Mouse (Mus musculus) midbrain, embryonic 14.5 days (tissue): Measurements from ENCODE around the gene Ntsr1. TPM values are rescaled to one million over a fixed set of nuclear protein-coding genes. Genes with fewer than 3 reads are reported as not detected.

Source experiments
- ATAC-seq: fragments of 200-750 bp; cut with Nextera tagmentation; 2 replicates; pipeline ENCODE4 v1.8.0; 2017; ENCODE audit warnings: moderate number of reproducible peaks, moderate library complexity; ENCODE audit not compliant: low FRiP score, low TSS enrichment
- DNase-seq: peaks from one replicate; pipeline ENCODE4 v3.0.0-alpha.2; 2015
- H3K27ac ChIP-seq: fragments of 300-500 bp; sonication (generic); replicated peaks from 2 replicates; pipeline ENCODE4 v1.5.1; 2014; ENCODE audit warnings: mild to moderate bottlenecking, low read depth, low read length, moderate library complexity
- H3K27me3 ChIP-seq: fragments of 300-500 bp; sonication (generic); 2 replicates; pipeline ENCODE4 v1.6.1; 2014; ENCODE audit warnings: low read length, control low read depth, mixed read lengths; ENCODE audit not compliant: control insufficient read depth, insufficient read depth
- H3K36me3 ChIP-seq: fragments of 300-500 bp; sonication (generic); 2 replicates; pipeline ENCODE4 v1.6.1; 2014; ENCODE audit warnings: low read length, control low read depth; ENCODE audit not compliant: control insufficient read depth, insufficient read depth
- H3K4me1 ChIP-seq: fragments of 300-500 bp; sonication (generic); 2 replicates; pipeline ENCODE4 v1.6.1; 2014; ENCODE audit warnings: mild to moderate bottlenecking, antibody characterized with exemption, low read length, control low read depth; ENCODE audit not compliant: control insufficient read depth, insufficient read depth
- H3K4me2 ChIP-seq: fragments of 300-500 bp; sonication (generic); 2 replicates; pipeline ENCODE4 v1.6.1; 2014; ENCODE audit warnings: mild to moderate bottlenecking, low read length, moderate library complexity
- H3K4me3 ChIP-seq: fragments of 300-500 bp; sonication (generic); replicated peaks from 2 replicates; pipeline ENCODE4 v1.5.1; 2014; ENCODE audit warnings: low read depth, low read length
- H3K9ac ChIP-seq: fragments of 300-500 bp; sonication (generic); replicated peaks from 2 replicates; pipeline ENCODE4 v1.6.1; 2014; ENCODE audit warnings: mild to moderate bottlenecking, low read length, moderate library complexity
- H3K9me3 ChIP-seq: fragments of 300-500 bp; sonication (generic); 2 replicates; pipeline ENCODE4 v1.6.1; 2016; ENCODE audit warnings: low read length, control low read depth, mixed read lengths; ENCODE audit not compliant: control insufficient read depth
- WGBS: fragments of 180-500 bp; shearing (Covaris S2); extraction: QIAGEN DNeasy Blood & Tissue Kit; methylation state at CpG from one replicate; pipeline ENCODE4 v1.1.7; 2014; 5-methylcytosine and 5-hydroxymethylcytosine counted together
- polyA plus RNA-seq: library from polyadenylated mRNA; unstranded; fragments of >200 nt; fragmentation: Nextera tagmentation; extraction: Ambion mirVana; gene quantifications from 2 replicates; pipeline ENCODE4 v1.2.1, GENCODE M21; 2014

Ntsr1 gene
- polyA plus RNA-seq, 1 experiment from 2014 or later = 0.89 TPM

GRCm38 (mm10) chr2:180513019-180513418 is 13.2 kb downstream of the Ntsr1 start:
- WGBS = 80% methylated on average over 3 of the region's 3 CpGs
- H3K4me2 ChIP-seq = no peak overlapping the region
- H3K36me3 ChIP-seq = no peaks in the 10 kb centered on the region
- peaks cover 8% of the 10 kb centered on the region for H3K4me1 ChIP-seq
- ATAC-seq (no peak), DNase-seq (no peak)
- no peak overlapping the region for H3K9ac ChIP-seq
- H3K9me3 ChIP-seq = no peaks in the 10 kb centered on the region
- no peak overlapping the region for H3K4me3 ChIP-seq
- no peak overlapping the region for H3K27ac ChIP-seq
- H3K27me3 ChIP-seq = peaks cover 11% of the 10 kb centered on the region; the same call in 1 of the 2 replicates

GRCm38 (mm10) chr2:180513835-180514234 is 14.1 kb downstream of the Ntsr1 start:
- Histone ChIP-seq H3K27me3 (peaks cover 11% of the 10 kb centered on the region; the same call in 1 of the 2 replicates), H3K4me1 (peaks cover 3% of the 10 kb centered on the region), H3K4me2 (no peak overlapping the region), H3K9me3 (no peaks in the 10 kb centered on the region), H3K27ac (no peak overlapping the region), H3K9ac (no peak overlapping the region), H3K36me3 (no peaks in the 10 kb centered on the region), H3K4me3 (no peak overlapping the region)
- WGBS = 27% methylated on average over 4 of the region's 4 CpGs
- ATAC-seq (no peak), DNase-seq (no peak)

- Histone ChIP-seq H3K36me3 (no peaks in the 10 kb centered on the region), H3K27me3 (no peaks in the 10 kb centered on the region), H3K27ac (no peak overlapping the region), H3K9me3 (no peaks in the 10 kb centered on the region), H3K9ac (no peak overlapping the region), H3K4me1 (no peaks in the 10 kb centered on the region), H3K4me3 (no peak overlapping the region), H3K4me2 (no peak overlapping the region)
- DNase-seq (no peak), ATAC-seq (no peak)
- 61% methylated on average over 5 of the region's 5 CpGs for WGBS
These were observed 21.9 kb downstream of the Ntsr1 start for GRCm38 (mm10) chr2:180521437-180522221.

- no peaks in the 10 kb centered on the region for H3K27me3 ChIP-seq
- no peak overlapping the region for H3K9ac ChIP-seq
- no peaks in the 10 kb centered on the region for H3K9me3 ChIP-seq
- no peak overlapping the region for H3K4me3 ChIP-seq
- ATAC-seq (no peak), DNase-seq (no peak)
- H3K4me1 ChIP-seq = peaks cover 5% of the 10 kb centered on the region; the same call in 1 of the 2 replicates
- H3K4me2 ChIP-seq = no peak overlapping the region
- H3K27ac ChIP-seq = no peak overlapping the region
- 76% methylated on average over 4 of the region's 4 CpGs for WGBS
- H3K36me3 ChIP-seq = no peaks in the 10 kb centered on the region
These were observed 23.0 kb downstream of the Ntsr1 start for GRCm38 (mm10) chr2:180522825-180523224.

GRCm38 (mm10) chr2:180527447-180527846 is 27.7 kb downstream of the Ntsr1 start:
- Histone ChIP-seq H3K4me3 (no peak overlapping the region), H3K4me1 (peaks cover 27% of the 10 kb centered on the region), H3K9me3 (no peaks in the 10 kb centered on the region), H3K27ac (peak overlapping the region; percentile 15), H3K4me2 (no peak overlapping the region), H3K36me3 (no peaks in the 10 kb centered on the region), H3K9ac (no peak overlapping the region), H3K27me3 (no peaks in the 10 kb centered on the region)
- ATAC-seq (no peak), DNase-seq (peak; percentile 36)
- WGBS = 57% methylated on average over 7 of the region's 7 CpGs

GRCm38 (mm10) chr2:180527883-180528282 is 28.1 kb downstream of the Ntsr1 start:
- Histone ChIP-seq H3K4me1 (peaks cover 31% of the 10 kb centered on the region), H3K9me3 (no peaks in the 10 kb centered on the region), H3K9ac (no peak overlapping the region), H3K36me3 (no peaks in the 10 kb centered on the region), H3K4me3 (no peak overlapping the region), H3K27me3 (no peaks in the 10 kb centered on the region), H3K27ac (peak overlapping the region; percentile 15), H3K4me2 (peak overlapping the region; percentile 9; the same call in 1 of the 2 replicates)
- WGBS = 8% methylated on average over 8 of the region's 8 CpGs
- peak; percentile 48 for DNase-seq
- ATAC-seq = no peak

- no peak overlapping the region for H3K4me3 ChIP-seq
- peaks cover 31% of the 10 kb centered on the region for H3K4me1 ChIP-seq
- no peak overlapping the region for H3K4me2 ChIP-seq
- H3K9ac ChIP-seq = no peak overlapping the region
- no peaks in the 10 kb centered on the region for H3K9me3 ChIP-seq
- H3K27me3 ChIP-seq = no peaks in the 10 kb centered on the region
- H3K27ac ChIP-seq = no peak overlapping the region
- WGBS = 26% methylated on average over 7 of the region's 7 CpGs
- ATAC-seq (peak; percentile 41; the same call in 1 of the 2 replicates), DNase-seq (no peak)
- H3K36me3 ChIP-seq = no peaks in the 10 kb centered on the region
These were observed 30.4 kb downstream of the Ntsr1 start for GRCm38 (mm10) chr2:180530130-180530529.

- H3K36me3 ChIP-seq = no peaks in the 10 kb centered on the region
- no peak overlapping the region for H3K4me2 ChIP-seq
- H3K9me3 ChIP-seq = no peaks in the 10 kb centered on the region
- peak; percentile 23 for DNase-seq
- no peak overlapping the region for H3K27ac ChIP-seq
- H3K9ac ChIP-seq = no peak overlapping the region
- whole genome bisulfite sequencing = 7% methylated on average over 3 of the region's 3 CpGs
- H3K4me1 ChIP-seq = peaks cover 31% of the 10 kb centered on the region
- no peaks in the 10 kb centered on the region for H3K27me3 ChIP-seq
- peak; percentile 18; the same call in 1 of the 2 replicates for ATAC-seq
- no peak overlapping the region for H3K4me3 ChIP-seq
These were observed 30.8 kb downstream of the Ntsr1 start for GRCm38 (mm10) chr2:180530584-180530983.
